Mouse (Mus musculus) myocyte (in vitro differentiated cells): ENCODE results near the gene Edc3.

Experiments
- MAX ChIP-seq: IDR thresholded peaks from one replicate; pipeline ENCODE4 v1.6.1; 2011; ENCODE audit warnings: low read depth, mild to moderate bottlenecking, control low read depth
- POLR2A ChIP-seq: IDR thresholded peaks from one replicate; pipeline ENCODE4 v1.6.1; 2011; ENCODE audit warnings: low read depth, mild to moderate bottlenecking, control low read depth, moderate library complexity; ENCODE audit not compliant: insufficient read length
- REST ChIP-seq: IDR thresholded peaks from one replicate; pipeline ENCODE4 v1.6.1; 2011; ENCODE audit warnings: mild to moderate bottlenecking, control low read depth, moderate library complexity; ENCODE audit not compliant: insufficient read depth, insufficient read length
- SRF ChIP-seq: IDR thresholded peaks from one replicate; pipeline ENCODE4 v1.6.1; 2011; ENCODE audit warnings: low read depth; ENCODE audit not compliant: control insufficient read depth, insufficient read length

DNA sequence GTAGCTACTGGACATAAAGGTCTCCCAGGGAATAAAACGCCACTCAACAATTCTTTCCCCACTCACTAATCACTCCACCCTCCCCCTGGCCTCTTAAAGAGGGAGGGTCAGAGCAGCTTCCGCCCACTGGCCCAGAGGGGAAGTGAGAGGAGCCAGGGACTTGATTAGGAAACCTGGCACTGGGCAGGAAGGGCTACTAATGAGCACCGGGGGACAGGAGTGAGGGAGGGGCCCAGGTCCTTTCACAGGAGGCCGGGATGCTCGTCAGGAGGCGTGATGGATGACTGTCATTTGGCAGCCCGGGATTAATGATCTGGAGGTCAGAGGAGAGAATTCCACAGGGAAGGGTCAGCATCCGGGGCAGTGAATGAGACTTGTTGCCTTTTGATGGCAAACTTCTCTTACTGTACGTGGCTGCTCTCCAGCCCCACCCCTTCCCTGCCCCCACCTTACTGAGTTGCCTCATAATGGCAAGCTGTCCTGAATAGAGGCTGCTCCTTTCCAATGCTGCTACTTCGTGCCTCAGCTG lies 90.4 kb downstream of the Edc3 start:
- no peak for TF ChIP-seq MAX
- no peak for TF ChIP-seq POLR2A
- TF ChIP-seq SRF, result no peak
- TF ChIP-seq REST, result no peak
